Mouse (Mus musculus) myocyte (in vitro differentiated cells): Measurements from ENCODE around the gene Adap1. TPM values are rescaled to one million over a fixed set of nuclear protein-coding genes. Genes with fewer than 3 reads are reported as not detected.

Experiments
- H3K27me3 ChIP-seq: one replicate; pipeline ENCODE4 v1.6.1; 2011; ENCODE audit not compliant: control insufficient read depth, insufficient read depth, insufficient read length
- H3K36me3 ChIP-seq: one replicate; pipeline ENCODE4 v1.6.1; 2011; ENCODE audit not compliant: control insufficient read depth, insufficient read depth
- H3K4me2 ChIP-seq: one replicate; pipeline ENCODE4 v1.6.1; 2011; ENCODE audit warnings: low read depth, control low read depth
- H3K4me3 ChIP-seq: one replicate; pipeline ENCODE4 v1.5.1; 2011; ENCODE audit warnings: mild to moderate bottlenecking, control low read depth, moderate library complexity
- H3K79me2 ChIP-seq: one replicate; pipeline ENCODE4 v1.6.1; 2011; ENCODE audit not compliant: control insufficient read depth, insufficient read depth
- H3ac ChIP-seq: one replicate; pipeline ENCODE4 v1.6.1; 2011; ENCODE audit not compliant: control insufficient read depth, insufficient read length
- CEBPB ChIP-seq: IDR thresholded peaks from 2 replicates; pipeline ENCODE4 v1.6.1; 2011; ENCODE audit warnings: mild to moderate bottlenecking, moderate library complexity; ENCODE audit not compliant: poor library complexity, insufficient read depth, severe bottlenecking
- E2F4 ChIP-seq: IDR thresholded peaks from one replicate; pipeline ENCODE4 v1.6.1; 2011; ENCODE audit warnings: mild to moderate bottlenecking, control low read depth, moderate library complexity; ENCODE audit not compliant: insufficient read depth
- MAX ChIP-seq: IDR thresholded peaks from one replicate; pipeline ENCODE4 v1.6.1; 2011; ENCODE audit warnings: low read depth, mild to moderate bottlenecking, control low read depth
- MYOD1 ChIP-seq, 3 experiments: IDR thresholded peaks; one replicate each; pipeline ENCODE4 v1.6.1; 2011; ENCODE audit warnings: control low read depth in 2 of 3, low read depth in 2 of 3, mild to moderate bottlenecking in 2 of 3, moderate library complexity in 1 of 3; ENCODE audit not compliant: insufficient read length in 2 of 3, control insufficient read depth in 1 of 3
- MYOG ChIP-seq, 3 experiments: IDR thresholded peaks; one replicate each; pipeline ENCODE4 v1.6.1; 2011; ENCODE audit warnings: control low read depth in 2 of 3, low read depth in 2 of 3, mild to moderate bottlenecking in 2 of 3; ENCODE audit not compliant: insufficient read length in 2 of 3, control insufficient read depth in 1 of 3, insufficient read depth in 1 of 3
- POLR2A ChIP-seq: IDR thresholded peaks from one replicate; pipeline ENCODE4 v1.6.1; 2011; ENCODE audit warnings: low read depth, mild to moderate bottlenecking, control low read depth, moderate library complexity; ENCODE audit not compliant: insufficient read length
- POLR2AphosphoS2 ChIP-seq: IDR thresholded peaks from one replicate; pipeline ENCODE4 v1.6.1; 2011; ENCODE audit warnings: low read depth, control low read depth; ENCODE audit not compliant: insufficient read length
- REST ChIP-seq: IDR thresholded peaks from one replicate; pipeline ENCODE4 v1.6.1; 2011; ENCODE audit warnings: mild to moderate bottlenecking, control low read depth, moderate library complexity; ENCODE audit not compliant: insufficient read depth, insufficient read length
- SRF ChIP-seq: IDR thresholded peaks from one replicate; pipeline ENCODE4 v1.6.1; 2011; ENCODE audit warnings: low read depth; ENCODE audit not compliant: control insufficient read depth, insufficient read length
- TCF12 ChIP-seq: IDR thresholded peaks from one replicate; pipeline ENCODE4 v1.6.1; 2011; ENCODE audit warnings: mild to moderate bottlenecking, control low read depth; ENCODE audit not compliant: poor library complexity, insufficient read depth, severe bottlenecking
- TCF3 ChIP-seq: IDR thresholded peaks from one replicate; pipeline ENCODE4 v1.6.1; 2011; ENCODE audit warnings: low read depth, control low read depth; ENCODE audit not compliant: insufficient read length
- USF1 ChIP-seq: IDR thresholded peaks from one replicate; pipeline ENCODE4 v1.6.1; 2011; ENCODE audit warnings: low read depth, mild to moderate bottlenecking, control low read depth, moderate library complexity
- polyA plus RNA-seq: library from polyadenylated mRNA; unstranded; fragments of >200 nt; fragmentation: generic; extraction: Trizol; gene quantifications from one replicate; pipeline ENCODE4 v1.2.1, GENCODE M21; 2012; ENCODE audit warnings: missing spikeins

The Adap1 gene
- polyA plus RNA-seq, 1 experiment = 0.04 TPM

GRCm38 (mm10) chr5:139243384-139243783 lies 82.0 kb downstream of the Adap1 start:
- Histone ChIP-seq H3K4me3 (no peak overlapping the region), H3K79me2 (no peaks in the 10 kb centered on the region)

GRCm38 (mm10) chr5:139241022-139241761 lies 84.2 kb downstream of the Adap1 start:
- no peak for TF ChIP-seq TCF12
- TF ChIP-seq CEBPB = no peak
- TF ChIP-seq POLR2AphosphoS2 = no peak
- Histone ChIP-seq H3K4me3 (no peak overlapping the region), H3K27me3 (no peaks in the 10 kb centered on the region), H3ac (no peak overlapping the region), H3K79me2 (no peaks in the 10 kb centered on the region), H3K36me3 (peaks cover 47% of the 10 kb centered on the region), H3K4me2 (no peak overlapping the region)

More at GRCm38 (mm10) chr5:139243384-139243783, 82.0 kb downstream of the Adap1 start:
- TF ChIP-seq TCF12 (no peak), SRF (no peak), TCF3 (no peak), POLR2A (no peak), MYOG (IDR thresholded peaks at IDR 0.05; ENCODE audit: control insufficient read depth in 1 of 3, insufficient read depth in 1 of 3, insufficient read length in 2 of 3, low read depth in 2 of 3) (peak in 1 of 3 experiments; percentile 79), MYOD1 (IDR thresholded peaks at IDR 0.05; ENCODE audit: control insufficient read depth in 1 of 3, insufficient read length in 2 of 3, low read depth in 2 of 3) (peak in 2 of 3 experiments; percentile 24 to 61), USF1 (no peak)
- peaks cover 40% of the 10 kb centered on the region for H3K36me3 ChIP-seq
- H3K4me2 ChIP-seq = no peak overlapping the region
- H3ac ChIP-seq = no peak overlapping the region
- H3K27me3 ChIP-seq = no peaks in the 10 kb centered on the region

- H3K36me3 ChIP-seq = peaks cover 68% of the 10 kb centered on the region
- no peak for TF ChIP-seq TCF3
- no peak for TF ChIP-seq USF1
- no peak for TF ChIP-seq E2F4
- TF ChIP-seq MYOD1 (IDR thresholded peaks at IDR 0.05; ENCODE audit: control insufficient read depth in 1 of 3, insufficient read length in 2 of 3, low read depth in 2 of 3) = no peak
- no peak for TF ChIP-seq CEBPB
- no peak for TF ChIP-seq SRF
- TF ChIP-seq REST = no peak
- no peak for TF ChIP-seq POLR2AphosphoS2
- TF ChIP-seq POLR2A = no peak
- TF ChIP-seq MAX = no peak
- TF ChIP-seq MYOG (IDR thresholded peaks at IDR 0.05; ENCODE audit: control insufficient read depth in 1 of 3, insufficient read depth in 1 of 3, insufficient read length in 2 of 3, low read depth in 2 of 3) = no peak
- no peak for TF ChIP-seq TCF12
- no peak overlapping the region for H3K4me3 ChIP-seq
- no peak overlapping the region for H3ac ChIP-seq
- no peak overlapping the region for H3K4me2 ChIP-seq
- H3K79me2 ChIP-seq = no peaks in the 10 kb centered on the region
- no peaks in the 10 kb centered on the region for H3K27me3 ChIP-seq
These were observed 88.0 kb downstream of the Adap1 start for GRCm38 (mm10) chr5:139237436-139237835.

DNA sequence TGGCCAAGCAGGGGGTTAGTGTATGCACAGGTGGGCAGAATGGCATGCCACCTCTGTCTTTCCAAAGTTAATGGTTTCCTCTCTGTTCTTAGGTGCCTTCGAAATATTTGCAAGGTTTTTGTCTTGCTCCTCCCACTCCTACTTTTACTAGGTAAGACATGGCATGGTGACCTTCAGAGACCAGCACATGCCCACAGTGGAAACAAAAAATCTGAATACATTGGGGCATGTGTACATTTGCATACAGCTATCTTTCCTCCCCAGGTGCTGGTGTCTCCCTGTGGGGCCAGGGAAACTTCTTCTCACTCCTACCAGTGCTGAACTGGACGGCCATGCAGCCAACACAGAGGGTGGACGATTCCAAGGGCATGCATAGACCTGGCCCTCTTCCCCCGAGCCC lies 91.0 kb downstream of the Adap1 start:
- TF ChIP-seq SRF (no peak), USF1 (no peak), E2F4 (no peak), MYOG (IDR thresholded peaks at IDR 0.05; ENCODE audit: control insufficient read depth in 1 of 3, insufficient read depth in 1 of 3, insufficient read length in 2 of 3, low read depth in 2 of 3) (no peak), REST (no peak), MYOD1 (IDR thresholded peaks at IDR 0.05; ENCODE audit: control insufficient read depth in 1 of 3, insufficient read length in 2 of 3, low read depth in 2 of 3) (no peak), POLR2A (no peak)
- no peaks in the 10 kb centered on the region for H3K79me2 ChIP-seq
- H3ac ChIP-seq = no peak overlapping the region
- H3K4me3 ChIP-seq = no peak overlapping the region
- H3K36me3 ChIP-seq = peaks cover 58% of the 10 kb centered on the region
- no peaks in the 10 kb centered on the region for H3K27me3 ChIP-seq
- H3K4me2 ChIP-seq = no peak overlapping the region

GRCm38 (mm10) chr5:139232083-139232482 lies 93.3 kb downstream of the Adap1 start:
- H3K36me3 ChIP-seq = peaks cover 38% of the 10 kb centered on the region
- H3K4me2 ChIP-seq = no peak overlapping the region
- H3ac ChIP-seq = no peak overlapping the region
- no peaks in the 10 kb centered on the region for H3K27me3 ChIP-seq
- TF ChIP-seq MYOG (IDR thresholded peaks at IDR 0.05; ENCODE audit: control insufficient read depth in 1 of 3, insufficient read depth in 1 of 3, insufficient read length in 2 of 3, low read depth in 2 of 3) (no peak), CEBPB (no peak), MYOD1 (IDR thresholded peaks at IDR 0.05; ENCODE audit: control insufficient read depth in 1 of 3, insufficient read length in 2 of 3, low read depth in 2 of 3) (no peak), REST (no peak)
- H3K4me3 ChIP-seq = no peak overlapping the region
- no peaks in the 10 kb centered on the region for H3K79me2 ChIP-seq
